Comparison of ENCODE assay signal across 16 mouse cellular contexts in the genomic region with DNA sequence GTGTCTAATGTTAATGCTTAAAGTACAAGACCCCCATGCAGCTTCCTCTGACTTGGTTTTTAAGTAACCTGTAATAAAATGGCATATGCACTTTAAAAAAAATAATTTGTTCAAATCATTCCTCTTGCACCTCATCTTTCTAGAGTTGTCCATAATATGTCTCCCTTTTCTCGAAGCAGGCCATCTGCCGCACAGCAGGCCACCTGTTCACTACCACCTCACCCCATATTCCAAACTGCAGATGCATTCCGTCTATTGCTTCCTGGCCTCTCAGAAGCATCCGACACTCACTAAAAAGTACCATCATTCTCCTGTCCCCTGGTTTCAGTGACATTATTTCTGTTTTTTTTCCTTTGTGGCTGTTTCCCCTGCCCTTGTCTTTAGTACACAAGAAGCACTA.
"Had no signal": no experiment of that assay in that cellular context is flagged by ENCODE, and none has a peak within 500 bp of the region (broad histone marks: within the 10 kb centered on the region; RNA-seq: fewer than 3 reads in every experiment).

No protein-coding gene starts in this region.

- H3K4me3 ChIP-seq: kidney, embryonic 15.5 days; limb, embryonic 12.5 days; myocyte; neural tube, embryonic 15.5 days had no signal

- H3K27me3 ChIP-seq: kidney, embryonic 15.5 days; limb, embryonic 12.5 days; neural tube, embryonic 15.5 days had no signal

- H3K4me1 ChIP-seq: kidney, embryonic 15.5 days; limb, embryonic 12.5 days; neural tube, embryonic 15.5 days had no signal

- DNase-seq: kidney, adult 11 months; kidney, postnatal 14 days; lung, adult 2 months; lung, postnatal 36 days; midbrain, embryonic 14.5 days; right cerebral cortex, adult 18-20 months; right cerebral cortex, postnatal 25 days; thymus, adult 18-20 months; thymus, postnatal 25 days had no signal

- H3K27ac ChIP-seq: kidney, embryonic 15.5 days; limb, embryonic 12.5 days; liver, embryonic 14.5 days; neural tube, embryonic 15.5 days; stomach, postnatal 0 days had no signal

- ATAC-seq: lung, postnatal 0 days had no signal
